ENCODE assay signal across 8 mouse cellular contexts in genomic region chr2:174127376-174127713, GRCm38 (mm10). TPM values are rescaled to one million over a fixed set of nuclear protein-coding genes. Genes with fewer than 3 reads are reported as not detected.
DNase-seq lines count a peak whose midpoint lies in the region; ATAC-seq and TF ChIP-seq lines count a peak whose summit lies in the region.
"Had no signal": no experiment of that assay in that cellular context is flagged by ENCODE, and none has a peak within 500 bp of the region (broad histone marks: within the 10 kb centered on the region; RNA-seq: fewer than 3 reads in every experiment).

No protein-coding gene starts in this region.

- no peak for TF ChIP-seq CTCF in lung, embryonic 14.5 days (IDR thresholded peaks at IDR 0.05; ENCODE audit: low read depth)

- peak overlapping the region; percentile 38 for H3K4me2 ChIP-seq in lung, embryonic 14.5 days
- H3K4me2 ChIP-seq in forebrain, embryonic 15.5 days (replicated peaks), result peak overlapping the region; percentile 34
- peak overlapping the region; percentile 27; the same call in 1 of the 2 replicates for H3K4me2 ChIP-seq in stomach, embryonic 15.5 days

- H3K4me1 ChIP-seq in lung, embryonic 14.5 days (ENCODE audit: insufficient read depth), result peaks cover 10% of the 10 kb centered on the region; the same call in 1 of the 2 replicates
- peaks cover 12% of the 10 kb centered on the region for H3K4me1 ChIP-seq in forebrain, embryonic 15.5 days
- peaks cover 18% of the 10 kb centered on the region for H3K4me1 ChIP-seq in limb, embryonic 10.5 days
- peaks cover 11% of the 10 kb centered on the region for H3K4me1 ChIP-seq in stomach, embryonic 15.5 days

- no peak for DNase-seq in lung, embryonic 14.5 days
- no peak for DNase-seq in lung, postnatal 36 days
- DNase-seq in limb, embryonic 10.5 days (ENCODE audit: low spot score), result no peak
- DNase-seq in spleen, adult 12 weeks (ENCODE audit: low spot score), result no peak

- no peaks in the 10 kb centered on the region for H3K9me3 ChIP-seq in lung, embryonic 14.5 days (ENCODE audit: low read depth, low read length)
- no peaks in the 10 kb centered on the region for H3K9me3 ChIP-seq in forebrain, embryonic 15.5 days
- H3K9me3 ChIP-seq in limb, embryonic 10.5 days (replicated peaks), result peaks cover 3% of the 10 kb centered on the region; the same call in 1 of the 2 replicates
- no peaks in the 10 kb centered on the region for H3K9me3 ChIP-seq in stomach, embryonic 15.5 days

- ATAC-seq in lung, embryonic 14.5 days (ENCODE audit: insufficient read depth), result peak; percentile 10; the same call in 1 of the 2 replicates
- ATAC-seq in forebrain, embryonic 15.5 days (replicated peaks), result no peak; the same call in 1 of the 2 replicates
- ATAC-seq in stomach, embryonic 15.5 days (ENCODE audit: insufficient read depth, low FRiP score, low read depth), result no peak
- ATAC-seq in megakaryocyte progenitor cell, adult 5-6 weeks (replicated peaks; ENCODE audit: poor library complexity), result no peak

- H3K4me3 ChIP-seq in lung, embryonic 14.5 days (ENCODE audit: low read depth, low read length), result no peak overlapping the region
- no peak overlapping the region for H3K4me3 ChIP-seq in forebrain, embryonic 15.5 days
- H3K4me3 ChIP-seq in limb, embryonic 10.5 days, result peak overlapping the region; percentile 34
- no peak overlapping the region for H3K4me3 ChIP-seq in stomach, embryonic 15.5 days (replicated peaks)

- 38% methylated on average over 6 of the region's 6 CpGs for WGBS in lung, embryonic 14.5 days
- 20% methylated on average over 6 of the region's 6 CpGs for WGBS in forebrain, embryonic 15.5 days
- 31% methylated on average over 6 of the region's 6 CpGs for WGBS in limb, embryonic 10.5 days
- WGBS in stomach, embryonic 15.5 days, result 28% methylated on average over 6 of the region's 6 CpGs

- no peak overlapping the region for H3K27ac ChIP-seq in lung, embryonic 14.5 days (ENCODE audit: low read depth)
- H3K27ac ChIP-seq in forebrain, embryonic 15.5 days (replicated peaks), result no peak overlapping the region
- H3K27ac ChIP-seq in limb, embryonic 10.5 days, result peak overlapping the region; percentile 77
- no peak overlapping the region for H3K27ac ChIP-seq in stomach, embryonic 15.5 days
- H3K27ac ChIP-seq: layer of hippocampus, adult 2 months had no signal

- no peak overlapping the region for H3K9ac ChIP-seq in lung, embryonic 14.5 days
- H3K9ac ChIP-seq in forebrain, embryonic 15.5 days (replicated peaks), result no peak overlapping the region
- no peak overlapping the region for H3K9ac ChIP-seq in stomach, embryonic 15.5 days

- H3K36me3 ChIP-seq in lung, embryonic 14.5 days (ENCODE audit: insufficient read depth), result peaks cover 24% of the 10 kb centered on the region; the same call in 1 of the 2 replicates
- peaks cover 10% of the 10 kb centered on the region for H3K36me3 ChIP-seq in forebrain, embryonic 15.5 days
- H3K36me3 ChIP-seq in limb, embryonic 10.5 days, result peaks cover 32% of the 10 kb centered on the region
- peaks cover 23% of the 10 kb centered on the region; the same call in 1 of the 2 replicates for H3K36me3 ChIP-seq in stomach, embryonic 15.5 days

- H3K27me3 ChIP-seq in lung, embryonic 14.5 days (ENCODE audit: insufficient read depth, low read length), result no peaks in the 10 kb centered on the region
- no peaks in the 10 kb centered on the region for H3K27me3 ChIP-seq in forebrain, embryonic 15.5 days
- H3K27me3 ChIP-seq in limb, embryonic 10.5 days (ENCODE audit: low read depth, poor library complexity, severe bottlenecking), result no peaks in the 10 kb centered on the region; the same call in 1 of the 2 replicates
- H3K27me3 ChIP-seq in stomach, embryonic 15.5 days (replicated peaks), result no peaks in the 10 kb centered on the region

RNA-seq across cellular contexts. Expression of gene Npepl1, which starts 17.2 kb away (rescaled TPM):
- 56.5 and 56.8 TPM in 2 replicates for polyA plus RNA-seq in lung, embryonic 14.5 days (2014; fragmentation: Nextera tagmentation; extraction: Ambion mirVana)
- 20.9 and 21.3 TPM in 2 replicates for polyA plus RNA-seq in forebrain, embryonic 15.5 days (2015; fragmentation: Nextera tagmentation; extraction: Ambion mirVana)
- 29.7 and 36.2 TPM in 2 replicates for polyA plus RNA-seq in limb, embryonic 10.5 days (2016; fragmentation: Nextera tagmentation; extraction: Ambion mirVana)
- polyA plus RNA-seq in stomach, embryonic 15.5 days (2015; fragmentation: Nextera tagmentation; extraction: Ambion mirVana), result 55.4 and 60.7 TPM in 2 replicates
- total RNA-seq in megakaryocyte progenitor cell, adult 5-6 weeks (2015), result 46.8 and 49.6 TPM in 2 replicates
- total RNA-seq in megakaryocyte progenitor cell, adult 5-6 weeks (2017), result 28.2 and 31.7 TPM in 2 replicates

RNA-seq across cellular contexts. Expression of gene Stx16, which starts 51.2 kb away (rescaled TPM):
- polyA plus RNA-seq in lung, embryonic 14.5 days (2014; fragmentation: Nextera tagmentation; extraction: Ambion mirVana), result 9.6 and 10.3 TPM in 2 replicates
- polyA plus RNA-seq in forebrain, embryonic 15.5 days (2015; fragmentation: Nextera tagmentation; extraction: Ambion mirVana), result 17.1 and 17.4 TPM in 2 replicates
- 10.0 and 12.4 TPM in 2 replicates for polyA plus RNA-seq in limb, embryonic 10.5 days (2016; fragmentation: Nextera tagmentation; extraction: Ambion mirVana)
- 12.0 and 12.9 TPM in 2 replicates for polyA plus RNA-seq in stomach, embryonic 15.5 days (2015; fragmentation: Nextera tagmentation; extraction: Ambion mirVana)
- 26.6 and 29.2 TPM in 2 replicates for total RNA-seq in megakaryocyte progenitor cell, adult 5-6 weeks (2015)
- total RNA-seq in megakaryocyte progenitor cell, adult 5-6 weeks (2017), result 19.8 and 30.1 TPM in 2 replicates
